Mouse (Mus musculus): ENCODE results near the gene Col11a2. TPM values are rescaled to one million over a fixed set of nuclear protein-coding genes. Genes with fewer than 3 reads are reported as not detected.

Col11a2 gene
- polyA plus RNA-seq, 1 experiment from 2014 or later, result 1.4 TPM

DNA sequence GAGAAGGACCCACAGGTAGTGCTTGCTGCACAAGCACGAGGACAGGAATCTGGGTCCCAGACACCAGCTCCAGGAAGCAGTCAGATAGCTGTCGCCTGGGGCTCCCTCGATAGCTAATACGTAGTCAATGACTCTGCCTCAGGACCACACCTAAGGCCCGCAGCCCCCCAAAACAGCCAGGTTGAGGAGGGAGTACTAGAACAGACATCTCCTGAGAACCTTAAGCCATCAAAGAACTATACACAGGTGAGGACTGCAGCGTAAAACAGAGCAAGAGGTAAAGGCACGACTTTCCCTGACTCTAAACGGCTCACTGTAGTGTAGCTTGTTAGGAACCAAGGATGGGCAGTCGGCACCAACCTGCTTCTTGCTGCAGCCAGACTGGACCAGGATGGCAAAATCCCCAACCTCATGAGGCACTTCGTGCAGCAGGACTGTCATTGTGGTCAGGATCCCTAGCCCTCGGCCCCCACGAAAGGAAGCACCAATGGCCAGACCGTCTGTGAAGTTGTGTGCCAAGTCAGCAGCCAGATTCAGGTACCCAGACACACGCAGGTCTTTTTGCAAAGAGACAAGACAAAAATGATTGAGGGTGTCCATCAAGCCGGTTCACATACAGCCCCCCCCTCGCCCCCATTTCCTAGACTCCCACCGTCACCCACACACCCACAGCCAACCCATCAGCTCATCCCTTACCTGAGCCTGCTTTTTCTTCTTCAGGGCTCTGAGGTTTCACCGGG lies 9.9 kb upstream of the Col11a2 start:
- Histone ChIP-seq H3K9me3 (ENCODE audit: control insufficient read depth, low read length) (no peaks in the 10 kb centered on the region), H3K4me1 (ENCODE audit: control insufficient read depth, insufficient read depth, low read length) (peaks cover 52% of the 10 kb centered on the region), H3K36me3 (ENCODE audit: control insufficient read depth, insufficient read depth, low read length) (peaks cover 9% of the 10 kb centered on the region), H3K27me3 (ENCODE audit: control insufficient read depth, insufficient read depth, low read length) (no peaks in the 10 kb centered on the region), H3K4me3 (ENCODE audit: low read depth, low read length) (peak overlapping the region; percentile 98), H3K27ac (ENCODE audit: low read depth, low read length) (peak overlapping the region; percentile 100; the same call in 1 of the 2 replicates), H3K4me2 (peak overlapping the region; percentile 97), H3K9ac (ENCODE audit: low read length) (peak overlapping the region; percentile 100; the same call in 1 of the 2 replicates)
- 83% methylated on average over 18 of the region's 18 CpGs for WGBS
- ATAC-seq (ENCODE audit: low FRiP score), result no peak
- DNase-seq (ENCODE audit: low spot score, missing footprints), result no peak

DNA sequence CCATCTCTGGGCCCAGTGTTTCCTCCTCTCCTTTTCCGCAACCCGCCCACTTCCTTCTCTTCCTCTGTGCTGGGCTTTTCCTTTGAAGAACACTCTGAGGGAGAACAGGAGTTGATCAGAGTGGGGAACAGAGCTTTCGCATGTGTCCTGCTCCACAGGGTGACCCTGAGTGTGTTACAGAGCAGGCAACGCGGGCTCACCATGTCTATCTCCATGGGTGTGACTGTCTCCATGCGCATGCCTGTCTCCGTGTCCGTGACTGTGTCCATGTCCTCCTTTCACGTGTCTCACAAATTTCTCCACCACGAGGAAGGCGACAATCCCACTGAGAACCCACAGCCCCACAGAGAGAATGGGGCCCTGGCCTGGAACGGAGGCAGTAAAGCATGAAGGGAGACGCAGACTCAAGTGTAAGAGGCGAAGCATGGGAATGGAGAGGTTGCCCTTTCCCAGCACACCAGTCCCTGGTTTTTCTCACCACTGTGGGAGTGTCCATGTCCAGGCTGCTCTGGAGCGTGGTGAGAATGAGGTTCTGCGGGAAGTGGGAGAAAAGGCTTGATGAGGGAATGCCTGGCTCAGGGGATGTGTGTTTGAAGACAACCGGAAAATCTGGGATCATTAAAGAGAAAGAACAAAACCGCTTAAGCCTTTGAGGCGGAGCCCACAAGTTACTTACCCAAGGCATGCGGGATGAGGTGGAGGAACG lies 9.2 kb upstream of the Col11a2 start:
- Histone ChIP-seq H3K9ac (ENCODE audit: low read length) (peak overlapping the region; percentile 93), H3K36me3 (ENCODE audit: control insufficient read depth, insufficient read depth, low read length) (peaks cover 12% of the 10 kb centered on the region), H3K9me3 (ENCODE audit: control insufficient read depth, low read length) (no peaks in the 10 kb centered on the region), H3K4me2 (peak overlapping the region; percentile 97), H3K27ac (ENCODE audit: low read depth, low read length) (0 out of 2 replicates have a peak overlapping the region, but pooled peaks have one; percentile 16), H3K4me3 (ENCODE audit: low read depth, low read length) (peak overlapping the region; percentile 90), H3K27me3 (ENCODE audit: control insufficient read depth, insufficient read depth, low read length) (no peaks in the 10 kb centered on the region), H3K4me1 (ENCODE audit: control insufficient read depth, insufficient read depth, low read length) (peaks cover 52% of the 10 kb centered on the region)
- 57% methylated on average over 21 of the region's 21 CpGs for WGBS
- no peak for ATAC-seq (ENCODE audit: low FRiP score)
- DNase-seq (ENCODE audit: low spot score, missing footprints), result no peak

DNA sequence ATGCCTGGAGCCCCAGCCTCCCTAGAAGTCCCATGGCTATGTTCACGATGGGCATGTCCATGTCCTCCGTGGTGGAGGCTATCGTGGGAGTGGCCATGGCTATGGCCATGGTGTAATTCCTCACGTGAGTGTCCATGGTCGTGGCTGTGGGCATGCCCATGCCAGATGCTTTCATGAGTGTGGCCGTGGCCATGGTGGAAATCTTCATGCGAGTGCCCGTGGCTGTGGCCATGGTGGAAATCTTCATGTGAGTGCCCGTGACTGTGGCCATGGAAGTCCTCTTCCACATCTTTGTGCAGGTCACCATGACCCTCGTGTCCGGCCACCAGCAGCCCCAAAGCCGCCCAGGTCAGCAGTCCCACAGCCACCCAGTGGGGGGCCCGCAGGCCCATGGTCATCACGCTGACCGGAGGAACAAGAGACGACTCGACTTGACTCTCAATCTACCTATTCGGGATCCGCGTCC lies 8.3 kb upstream of the Col11a2 start:
- H3K27me3 ChIP-seq (ENCODE audit: control insufficient read depth, insufficient read depth, low read length), result no peaks in the 10 kb centered on the region
- peak overlapping the region; percentile 90 for H3K4me3 ChIP-seq (ENCODE audit: low read depth, low read length)
- 3% methylated on average over 20 of the region's 20 CpGs for WGBS
- no peaks in the 10 kb centered on the region for H3K9me3 ChIP-seq (ENCODE audit: control insufficient read depth, low read length)
- H3K4me1 ChIP-seq (ENCODE audit: control insufficient read depth, insufficient read depth, low read length), result peaks cover 52% of the 10 kb centered on the region
- peak overlapping the region; percentile 96 for H3K27ac ChIP-seq (ENCODE audit: low read depth, low read length)
- DNase-seq (ENCODE audit: low spot score, missing footprints), result peak; percentile 89
- H3K36me3 ChIP-seq (ENCODE audit: control insufficient read depth, insufficient read depth, low read length), result peaks cover 19% of the 10 kb centered on the region
- peak; percentile 0; the same call in 1 of the 2 replicates for ATAC-seq (ENCODE audit: low FRiP score)
- H3K9ac ChIP-seq (ENCODE audit: low read length), result peak overlapping the region; percentile 93
- peak overlapping the region; percentile 97 for H3K4me2 ChIP-seq

DNA sequence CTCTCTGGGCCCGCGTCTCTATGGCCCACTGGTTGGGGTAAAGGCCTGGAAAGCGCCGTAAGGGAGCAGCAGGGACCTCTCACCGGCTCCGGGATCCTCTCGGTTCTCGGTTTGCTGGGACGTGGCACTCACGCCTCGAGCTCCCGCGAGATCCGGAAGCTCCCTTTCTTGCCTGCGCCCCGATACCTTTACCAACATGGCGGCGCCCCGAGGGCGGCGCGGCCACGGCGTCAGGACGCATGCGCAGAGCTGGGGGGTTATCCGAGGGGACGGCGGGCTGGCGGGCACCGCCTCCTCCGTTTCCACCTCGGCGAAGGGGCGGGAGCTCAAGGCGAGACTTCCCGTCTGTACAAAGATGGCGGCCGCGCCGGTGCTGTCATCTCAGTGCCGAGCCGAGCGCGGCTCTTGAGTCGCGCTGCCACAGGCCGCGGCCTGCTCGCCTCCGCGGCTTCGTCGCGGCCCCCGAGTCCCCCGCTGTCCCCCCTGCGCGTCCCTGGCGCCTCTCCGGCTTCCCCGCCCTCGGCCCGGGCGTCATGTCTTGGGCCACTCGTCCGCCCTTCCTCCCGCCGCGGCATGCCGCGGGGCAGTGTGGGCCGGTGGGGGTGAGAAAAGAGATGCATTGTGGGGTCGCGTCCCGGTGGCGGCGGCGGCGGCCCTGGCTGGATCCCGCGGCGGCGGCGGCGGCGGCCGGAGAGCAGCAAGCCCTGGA lies 7.6 kb upstream of the Col11a2 start, which contains the start of the genes Slc39a7 and Rxrb:
Gene Slc39a7 (minus strand): TSS at position 218 of the 709 bp plus-strand sequence.
Gene Rxrb (plus strand): TSS at position 348 of the 709 bp plus-strand sequence.
- Histone ChIP-seq H3K4me1 (ENCODE audit: control insufficient read depth, insufficient read depth, low read length) (peaks cover 46% of the 10 kb centered on the region), H3K27ac (ENCODE audit: low read depth, low read length) (peak within 1 kb of the TSS; percentile 96), H3K36me3 (ENCODE audit: control insufficient read depth, insufficient read depth, low read length) (peaks cover 24% of the 10 kb centered on the region), H3K9me3 (ENCODE audit: control insufficient read depth, low read length) (no peaks in the 10 kb centered on the region), H3K4me2 (peak within 1 kb of the TSS; percentile 97), H3K27me3 (ENCODE audit: control insufficient read depth, insufficient read depth, low read length) (no peaks in the 10 kb centered on the region), H3K9ac (ENCODE audit: low read length) (peak within 1 kb of the TSS; percentile 93), H3K4me3 (ENCODE audit: low read depth, low read length) (peak within 1 kb of the TSS; percentile 90)
- peak; percentile 100 for DNase-seq (ENCODE audit: low spot score, missing footprints)
- WGBS, result under 1% methylated on average over 73 of the region's 88 CpGs
- peak; percentile 75 for ATAC-seq (ENCODE audit: low FRiP score)

DNA sequence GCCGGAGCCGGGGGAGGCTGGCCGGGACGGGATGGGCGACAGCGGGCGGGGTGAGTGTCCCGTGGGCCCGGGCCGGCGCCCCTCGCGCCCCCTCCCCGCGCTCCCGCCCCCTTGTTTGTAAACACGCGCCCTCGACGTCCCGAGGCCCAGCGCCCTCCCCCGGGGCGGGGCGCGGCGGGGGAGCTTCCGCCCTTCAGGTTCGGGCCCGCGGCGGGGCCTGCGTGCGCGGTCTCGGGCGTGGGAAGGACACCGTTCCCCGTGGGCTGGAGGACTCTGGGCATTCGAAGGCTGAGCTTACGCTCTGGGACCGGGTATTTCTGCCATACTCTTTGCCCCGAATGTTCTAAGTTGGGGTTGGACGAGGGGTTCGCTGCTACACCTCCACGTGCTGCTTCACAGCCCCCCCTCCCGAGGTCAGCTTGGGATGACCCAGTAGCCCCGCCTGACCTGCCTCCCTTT lies 7.0 kb upstream of the Col11a2 start:
- Histone ChIP-seq H3K4me2 (peak overlapping the region; percentile 97), H3K27ac (ENCODE audit: low read depth, low read length) (peak overlapping the region; percentile 96), H3K27me3 (ENCODE audit: control insufficient read depth, insufficient read depth, low read length) (no peaks in the 10 kb centered on the region), H3K9ac (ENCODE audit: low read length) (peak overlapping the region; percentile 93), H3K4me3 (ENCODE audit: low read depth, low read length) (peak overlapping the region; percentile 90), H3K9me3 (ENCODE audit: control insufficient read depth, low read length) (no peaks in the 10 kb centered on the region), H3K36me3 (ENCODE audit: control insufficient read depth, insufficient read depth, low read length) (peaks cover 25% of the 10 kb centered on the region), H3K4me1 (ENCODE audit: control insufficient read depth, insufficient read depth, low read length) (peaks cover 40% of the 10 kb centered on the region)
- peak; percentile 89 for DNase-seq (ENCODE audit: low spot score, missing footprints)
- under 1% methylated on average over 47 of the region's 48 CpGs for WGBS
- peak; percentile 3; the same call in 1 of the 2 replicates for ATAC-seq (ENCODE audit: low FRiP score)

DNA sequence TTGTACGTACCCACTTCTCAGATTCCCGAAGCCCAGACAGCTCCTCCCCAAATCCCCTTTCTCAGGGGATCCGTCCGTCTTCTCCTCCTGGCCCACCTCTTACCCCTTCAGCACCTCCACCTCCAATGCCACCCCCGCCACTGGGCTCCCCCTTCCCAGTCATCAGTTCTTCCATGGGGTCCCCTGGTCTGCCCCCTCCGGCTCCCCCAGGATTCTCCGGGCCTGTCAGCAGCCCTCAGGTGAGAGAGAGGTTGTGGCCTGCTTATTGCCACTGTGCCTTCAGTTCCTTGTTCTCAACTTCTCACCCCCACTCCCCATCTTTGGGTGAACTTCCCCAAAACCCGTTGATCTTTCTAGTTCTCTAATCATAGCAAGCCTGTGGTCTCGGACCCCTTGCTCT lies 6.4 kb upstream of the Col11a2 start:
- H3K4me2 ChIP-seq, result peak overlapping the region; percentile 97
- DNase-seq (ENCODE audit: low spot score, missing footprints) (no peak), ATAC-seq (ENCODE audit: low FRiP score) (no peak)
- H3K9me3 ChIP-seq (ENCODE audit: control insufficient read depth, low read length), result no peaks in the 10 kb centered on the region
- H3K36me3 ChIP-seq (ENCODE audit: control insufficient read depth, insufficient read depth, low read length), result peaks cover 27% of the 10 kb centered on the region
- H3K27me3 ChIP-seq (ENCODE audit: control insufficient read depth, insufficient read depth, low read length), result no peaks in the 10 kb centered on the region
- peak overlapping the region; percentile 90 for H3K4me3 ChIP-seq (ENCODE audit: low read depth, low read length)
- peak overlapping the region; percentile 93 for H3K9ac ChIP-seq (ENCODE audit: low read length)
- peaks cover 42% of the 10 kb centered on the region for H3K4me1 ChIP-seq (ENCODE audit: control insufficient read depth, insufficient read depth, low read length)
- no peak overlapping the region for H3K27ac ChIP-seq (ENCODE audit: low read depth, low read length)
- WGBS, result 57% methylated on average over 9 of the region's 9 CpGs

DNA sequence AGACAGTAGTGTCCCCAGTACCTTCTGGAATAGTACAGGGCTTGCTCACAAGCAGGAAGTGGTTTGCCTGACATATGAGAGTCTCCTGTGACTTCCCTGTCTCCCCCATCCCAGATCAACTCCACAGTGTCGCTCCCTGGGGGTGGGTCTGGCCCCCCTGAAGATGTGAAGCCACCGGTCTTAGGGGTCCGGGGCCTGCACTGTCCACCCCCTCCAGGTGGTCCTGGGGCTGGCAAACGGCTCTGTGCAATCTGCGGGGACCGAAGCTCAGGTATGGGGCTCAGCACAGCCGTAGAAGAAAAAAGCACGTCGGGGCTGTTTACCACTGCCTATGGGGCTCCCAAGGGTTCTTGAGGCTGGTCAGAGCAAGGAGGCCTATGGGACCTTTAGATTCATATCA lies 5.8 kb upstream of the Col11a2 start:
- no peak for DNase-seq (ENCODE audit: low spot score, missing footprints)
- no peak overlapping the region; the same call in 1 of the 2 replicates for H3K9ac ChIP-seq (ENCODE audit: low read length)
- peak overlapping the region; percentile 97; the same call in 1 of the 2 replicates for H3K4me2 ChIP-seq
- H3K27ac ChIP-seq (ENCODE audit: low read depth, low read length), result no peak overlapping the region
- H3K4me3 ChIP-seq (ENCODE audit: low read depth, low read length), result peak overlapping the region; percentile 90; the same call in 1 of the 2 replicates
- peaks cover 42% of the 10 kb centered on the region for H3K4me1 ChIP-seq (ENCODE audit: control insufficient read depth, insufficient read depth, low read length)
- no peaks in the 10 kb centered on the region for H3K27me3 ChIP-seq (ENCODE audit: control insufficient read depth, insufficient read depth, low read length)
- H3K9me3 ChIP-seq (ENCODE audit: control insufficient read depth, low read length), result no peaks in the 10 kb centered on the region
- ATAC-seq (ENCODE audit: low FRiP score), result no peak
- peaks cover 27% of the 10 kb centered on the region for H3K36me3 ChIP-seq (ENCODE audit: control insufficient read depth, insufficient read depth, low read length)
- 93% methylated on average over 9 of the region's 9 CpGs for WGBS

DNA sequence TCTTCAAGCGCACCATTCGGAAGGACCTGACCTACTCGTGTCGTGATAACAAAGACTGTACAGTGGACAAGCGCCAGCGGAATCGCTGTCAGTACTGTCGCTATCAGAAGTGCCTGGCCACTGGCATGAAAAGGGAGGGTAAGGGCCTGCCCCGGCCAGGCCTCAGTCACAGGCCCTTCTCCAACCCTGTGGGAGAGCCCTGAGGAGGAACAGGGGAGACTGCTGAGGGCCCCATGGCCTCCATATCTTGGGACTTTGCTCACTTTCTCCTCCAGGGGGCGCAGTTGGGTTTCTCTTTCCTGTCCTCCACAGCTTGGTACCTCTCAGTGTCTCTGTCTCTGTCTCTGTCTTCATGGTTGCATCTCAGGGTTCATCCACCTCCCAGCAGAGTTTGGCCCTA lies 5.2 kb upstream of the Col11a2 start:
- Histone ChIP-seq H3K4me2 (no peak overlapping the region), H3K9ac (ENCODE audit: low read length) (no peak overlapping the region), H3K4me1 (ENCODE audit: control insufficient read depth, insufficient read depth, low read length) (peaks cover 42% of the 10 kb centered on the region), H3K36me3 (ENCODE audit: control insufficient read depth, insufficient read depth, low read length) (peaks cover 23% of the 10 kb centered on the region), H3K9me3 (ENCODE audit: control insufficient read depth, low read length) (no peaks in the 10 kb centered on the region), H3K27me3 (ENCODE audit: control insufficient read depth, insufficient read depth, low read length) (no peaks in the 10 kb centered on the region), H3K4me3 (ENCODE audit: low read depth, low read length) (no peak overlapping the region), H3K27ac (ENCODE audit: low read depth, low read length) (no peak overlapping the region)
- DNase-seq (ENCODE audit: low spot score, missing footprints), result peak; percentile 97
- 71% methylated on average over 10 of the region's 10 CpGs for WGBS
- no peak for ATAC-seq (ENCODE audit: low FRiP score)

Measured in midbrain, embryonic 11.5 days (tissue).